Mouse (Mus musculus) thymus, adult 18-20 months (tissue): Measurements from ENCODE around the gene Cbx7.
A peak's percentile ranks its signal among the peaks of the same experiment; 100 is the strongest.

Source experiments
- DNase-seq, 2 experiments: peaks; one replicate each; pipeline ENCODE4 v3.0.0; 2022; ENCODE audit warnings: mixed read lengths in 2 of 2

Cbx7 gene

DNA sequence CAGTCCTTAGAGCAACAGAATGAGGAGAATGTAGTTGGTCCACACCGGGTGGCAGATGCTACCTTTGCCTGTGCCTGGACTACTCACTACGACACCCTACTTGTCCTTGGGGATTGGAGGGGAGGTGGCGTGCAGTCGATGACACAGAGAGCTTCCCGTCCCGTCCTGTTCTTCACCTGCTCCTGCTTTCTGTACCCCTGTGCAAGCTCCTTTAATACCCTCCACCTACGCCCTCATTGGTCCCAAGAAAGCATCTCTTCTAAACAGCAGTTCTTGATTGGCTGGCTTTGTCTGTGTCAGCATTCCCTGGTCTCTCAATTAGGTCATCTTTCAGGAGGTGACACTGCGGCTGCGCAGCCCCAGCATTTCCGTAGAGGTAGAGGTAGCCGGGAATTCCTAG is at the start of gene Cbx7:
Gene Cbx7 (minus strand): TSS at position 180 of the 400 bp plus-strand sequence.
- no peak for DNase-seq

DNA sequence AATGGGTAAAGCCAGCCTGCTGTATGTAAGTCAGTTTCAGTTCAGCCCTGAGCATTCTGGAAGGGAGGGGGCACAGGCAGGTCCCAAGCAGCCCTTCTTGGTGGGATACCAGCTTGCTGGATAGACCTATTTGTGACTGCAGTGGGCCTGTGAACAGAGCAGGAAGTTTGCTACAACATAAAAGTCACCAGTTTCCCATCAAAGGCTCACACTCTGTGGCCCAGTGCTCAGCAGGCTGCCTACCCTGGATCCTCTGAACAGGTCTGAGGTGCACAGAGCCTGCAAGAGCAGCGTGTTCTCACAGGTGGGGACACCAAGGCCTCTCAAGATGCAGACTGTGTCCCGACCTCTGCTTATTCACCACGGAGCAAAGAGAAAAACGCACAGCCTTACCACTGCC is 49.6 kb upstream of the Cbx7 start:
- DNase-seq: peak in 1 of 2 experiments; percentile 26

DNA sequence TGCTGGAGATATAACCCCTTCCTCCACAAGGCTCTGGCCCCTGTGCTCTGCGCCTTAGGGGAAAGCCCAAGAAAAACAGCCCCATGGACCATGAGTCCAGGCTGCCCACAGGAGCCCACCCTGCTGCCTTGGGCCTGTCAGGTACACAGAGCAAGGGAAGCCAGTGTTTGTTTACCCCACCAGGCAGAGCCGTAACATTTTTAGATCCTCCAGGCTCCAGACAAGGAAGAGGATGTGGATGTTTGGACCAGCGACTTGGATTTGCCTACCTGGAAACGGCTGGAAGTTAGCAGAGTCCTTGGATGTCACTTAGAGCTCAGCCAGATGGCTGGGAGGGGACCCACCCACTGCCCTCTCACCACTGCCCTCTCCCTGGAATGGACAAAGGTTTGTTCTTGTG is 48.7 kb upstream of the Cbx7 start:
- no peak for DNase-seq

DNA sequence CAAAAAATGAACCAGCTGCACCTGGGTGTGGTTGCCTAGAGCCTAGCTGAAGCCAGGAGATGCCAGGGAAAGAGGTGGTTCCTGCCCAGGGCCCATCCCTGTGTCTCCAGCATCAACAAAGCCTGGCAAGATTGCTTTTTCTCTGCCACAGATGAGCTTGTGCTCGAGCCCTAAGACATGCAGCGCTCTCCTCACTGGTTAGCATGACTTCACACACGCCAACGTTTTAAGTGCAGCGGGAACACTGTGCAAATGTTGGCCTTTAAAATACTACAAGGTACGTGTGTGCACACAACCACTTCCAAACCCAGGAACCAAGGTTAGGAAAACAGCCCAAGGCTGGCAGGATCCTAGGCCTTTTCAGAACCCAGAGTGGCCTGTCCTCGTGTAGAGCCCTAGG is 48.3 kb upstream of the Cbx7 start:
- DNase-seq: no peak

DNA sequence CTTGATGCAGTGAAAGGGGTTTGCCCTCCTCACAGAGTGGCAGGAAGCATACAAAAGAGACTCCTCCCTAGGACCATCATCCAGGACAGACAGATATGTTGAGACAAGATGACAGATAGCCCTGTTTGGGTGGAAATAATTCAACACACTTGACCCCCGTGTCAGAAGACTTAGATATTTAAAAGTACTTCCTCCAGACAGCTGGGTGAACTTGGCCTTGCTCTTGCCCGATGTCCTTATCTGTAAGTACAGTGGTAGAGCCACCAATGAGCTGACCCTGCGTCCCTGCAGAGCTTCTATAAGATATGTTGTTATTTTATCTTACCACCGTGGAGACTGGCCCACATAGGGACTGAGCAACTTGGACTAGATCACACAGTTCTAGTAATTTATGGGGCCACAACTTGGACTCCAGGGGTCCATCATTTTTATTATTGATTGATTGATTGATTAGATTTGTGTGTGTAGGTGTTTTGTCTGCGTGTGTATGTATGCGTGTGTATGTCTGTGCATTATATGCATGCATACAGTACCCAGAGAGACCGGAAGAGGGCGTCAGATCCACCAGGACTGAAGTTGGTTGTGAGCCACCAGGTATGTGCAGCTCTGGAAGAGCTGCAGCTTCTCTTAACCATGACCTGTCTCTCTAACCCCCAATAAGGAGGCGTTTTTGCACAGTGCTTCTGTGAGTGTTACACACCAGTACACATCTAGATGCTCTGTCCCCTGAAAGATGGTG is 45.8 kb upstream of the Cbx7 start:
- no peak for DNase-seq

DNA sequence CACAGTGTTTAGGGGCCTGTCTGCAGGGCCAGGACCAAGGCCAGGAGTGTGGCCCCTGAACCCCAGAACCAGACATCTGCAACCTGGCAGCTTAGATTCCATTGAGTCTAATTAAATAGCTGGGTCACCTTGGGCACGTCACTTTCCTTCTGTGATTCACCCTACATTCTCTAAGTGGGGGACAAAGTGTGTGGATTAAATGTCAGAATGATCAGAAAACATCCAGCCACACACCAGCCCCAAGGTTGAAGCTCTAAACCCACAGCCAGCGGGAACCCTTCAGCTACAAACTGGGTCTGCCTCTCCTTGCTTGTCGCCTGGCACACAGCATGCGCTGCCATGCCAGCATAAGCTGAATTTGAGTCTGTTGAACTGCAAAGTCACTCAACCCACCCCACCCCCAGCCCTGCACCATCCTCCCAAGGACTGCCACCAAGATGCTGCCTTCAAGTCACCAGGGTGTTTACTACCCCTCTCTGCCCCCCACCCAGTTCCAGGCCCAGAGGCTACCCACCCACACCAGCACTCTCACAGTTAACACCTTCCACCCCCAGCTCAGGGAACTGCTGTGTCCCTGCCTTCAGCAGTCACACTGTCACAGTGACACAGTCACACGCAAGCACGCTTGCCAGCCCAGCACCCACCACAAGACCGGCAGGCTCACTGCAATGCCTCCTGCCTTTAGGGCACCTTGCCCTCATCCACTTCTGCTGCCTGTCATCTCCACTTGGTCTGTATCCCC is 44.5 kb upstream of the Cbx7 start:
- no peak for DNase-seq

DNA sequence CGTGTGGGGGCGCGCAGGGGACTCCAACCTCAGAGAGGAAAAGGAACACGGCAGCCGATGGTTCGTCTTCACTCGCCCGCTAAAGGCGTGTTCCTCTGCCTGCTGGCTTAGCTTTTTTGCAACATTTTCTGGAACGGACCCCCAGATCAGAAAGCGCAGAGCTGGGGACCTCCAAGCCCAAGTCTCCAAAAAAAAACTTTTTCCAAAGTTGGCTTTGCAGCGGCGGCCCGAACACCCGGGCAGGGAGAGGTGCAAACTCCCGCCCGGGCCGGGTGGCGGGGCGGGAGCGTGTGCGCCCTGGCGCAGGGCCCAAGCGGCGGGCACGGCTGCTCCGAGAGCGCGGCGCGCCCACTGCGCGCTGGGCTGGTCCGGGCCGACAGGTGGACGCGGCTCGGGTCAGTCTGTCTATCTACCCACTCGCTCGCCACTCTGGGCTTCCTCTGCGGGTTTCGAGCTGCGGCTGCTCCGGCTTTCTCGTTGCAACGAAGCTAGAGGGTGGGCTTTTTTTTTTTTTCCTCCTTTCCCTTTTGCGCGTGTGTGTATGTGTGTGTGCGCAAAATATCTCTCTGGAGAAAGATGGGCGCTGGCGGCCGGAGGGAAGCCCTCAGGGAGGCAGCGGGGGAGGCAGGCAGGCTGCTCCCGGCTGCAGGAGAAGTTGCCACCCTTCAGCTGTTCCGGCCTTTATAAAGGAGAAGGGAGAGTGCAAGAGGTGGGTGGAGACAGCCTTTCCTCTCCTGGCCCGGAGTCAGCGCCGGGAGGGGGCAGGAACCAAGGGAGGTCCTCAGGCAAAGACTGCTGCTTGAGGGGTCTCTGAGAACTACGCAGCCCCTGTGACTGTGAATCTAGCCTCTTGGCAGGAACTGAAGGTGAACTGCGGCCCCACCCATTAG is 43.6 kb upstream of the Cbx7 start, which contains the start of gene Pdgfb:
Gene Pdgfb (minus strand): TSS at position 657 of the 890 bp plus-strand sequence.
- no peak for DNase-seq

DNA sequence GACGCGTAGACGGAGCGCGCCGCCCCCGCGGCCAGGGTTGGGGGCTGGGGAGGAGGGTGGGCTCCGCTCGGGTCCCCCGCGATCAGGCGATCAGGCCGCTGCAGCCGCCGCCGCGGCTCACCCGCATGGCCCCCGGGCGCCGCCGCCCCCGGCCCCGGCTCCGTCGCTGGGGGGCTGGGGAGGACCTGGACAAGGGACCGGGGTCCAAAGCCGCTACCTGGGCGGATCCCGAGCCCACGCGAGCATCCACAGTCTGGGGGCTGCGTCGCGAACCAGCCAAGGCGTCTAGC is 43.1 kb upstream of the Cbx7 start:
- DNase-seq: no peak

DNA sequence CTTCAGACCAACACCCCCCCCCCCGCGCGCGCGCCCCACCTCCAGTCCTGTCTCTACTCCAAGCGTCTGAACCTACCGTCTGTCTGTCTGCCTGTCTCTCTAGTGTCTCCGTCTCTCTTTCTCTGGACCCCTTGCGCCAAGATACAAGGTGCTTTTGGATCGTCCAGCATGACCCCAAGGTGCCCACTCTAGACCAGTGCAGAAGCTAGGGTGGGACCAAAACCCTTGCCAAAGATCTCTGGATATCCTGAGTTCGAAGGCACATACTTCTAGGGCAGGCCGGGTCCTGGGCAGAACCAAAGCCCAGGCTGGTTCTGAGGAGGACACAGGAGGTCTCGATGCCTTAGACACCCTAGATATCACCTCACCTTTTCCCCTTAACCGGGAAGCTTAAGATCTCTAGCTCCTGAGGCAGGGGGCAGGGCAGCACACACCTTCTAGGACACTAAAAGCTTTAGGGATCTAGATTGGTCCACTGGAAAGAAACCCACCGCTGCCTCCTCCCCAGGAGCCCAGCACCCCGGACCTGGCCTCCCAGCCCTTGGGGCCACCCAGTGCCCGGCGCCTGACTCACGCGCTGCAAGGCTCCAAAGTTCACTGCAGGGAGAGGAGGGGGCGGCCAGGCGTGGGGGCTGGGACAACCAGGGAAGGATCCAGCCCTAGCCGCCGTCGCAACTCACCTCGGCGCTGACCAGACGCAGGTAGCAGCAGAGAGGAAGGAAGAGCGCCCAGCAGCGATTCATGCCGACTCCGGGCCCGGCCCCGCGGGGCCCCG is 42.5 kb upstream of the Cbx7 start:
- DNase-seq: no peak

DNA sequence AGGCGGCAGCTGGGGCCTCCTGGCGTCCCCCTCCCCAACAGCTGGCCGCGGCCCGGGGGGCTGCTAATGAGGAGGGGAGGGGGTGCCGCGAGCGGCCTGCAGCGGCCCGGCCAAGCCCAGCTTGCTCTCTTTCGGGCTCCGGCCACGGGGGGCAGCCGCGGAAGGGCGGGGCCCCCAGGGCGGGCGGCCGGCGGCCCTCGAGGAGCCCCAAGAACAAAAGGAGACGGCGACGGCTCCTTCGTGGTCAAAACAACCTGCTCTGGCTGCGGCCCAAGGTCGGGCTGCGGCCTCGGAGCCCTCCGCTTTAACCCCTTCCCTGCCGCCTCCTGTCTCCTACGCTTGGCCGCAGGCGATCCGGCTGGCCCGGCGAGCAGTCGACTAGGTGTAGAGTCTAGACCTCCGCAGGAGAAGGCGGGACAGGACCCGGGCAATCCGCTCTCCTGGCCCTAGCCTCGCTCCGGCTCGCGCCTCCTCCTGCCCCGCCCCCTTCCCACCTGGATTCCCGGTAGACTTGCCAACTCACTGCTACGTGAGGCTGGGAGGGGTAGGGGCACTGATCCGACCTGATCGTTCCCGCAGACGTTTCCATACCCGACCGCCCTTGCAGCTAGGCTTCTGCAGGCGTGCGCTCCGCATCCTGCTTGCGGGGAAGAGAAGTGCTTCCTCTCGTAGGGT is 41.7 kb upstream of the Cbx7 start:
- peak in 1 of 2 experiments; percentile 23 for DNase-seq

DNA sequence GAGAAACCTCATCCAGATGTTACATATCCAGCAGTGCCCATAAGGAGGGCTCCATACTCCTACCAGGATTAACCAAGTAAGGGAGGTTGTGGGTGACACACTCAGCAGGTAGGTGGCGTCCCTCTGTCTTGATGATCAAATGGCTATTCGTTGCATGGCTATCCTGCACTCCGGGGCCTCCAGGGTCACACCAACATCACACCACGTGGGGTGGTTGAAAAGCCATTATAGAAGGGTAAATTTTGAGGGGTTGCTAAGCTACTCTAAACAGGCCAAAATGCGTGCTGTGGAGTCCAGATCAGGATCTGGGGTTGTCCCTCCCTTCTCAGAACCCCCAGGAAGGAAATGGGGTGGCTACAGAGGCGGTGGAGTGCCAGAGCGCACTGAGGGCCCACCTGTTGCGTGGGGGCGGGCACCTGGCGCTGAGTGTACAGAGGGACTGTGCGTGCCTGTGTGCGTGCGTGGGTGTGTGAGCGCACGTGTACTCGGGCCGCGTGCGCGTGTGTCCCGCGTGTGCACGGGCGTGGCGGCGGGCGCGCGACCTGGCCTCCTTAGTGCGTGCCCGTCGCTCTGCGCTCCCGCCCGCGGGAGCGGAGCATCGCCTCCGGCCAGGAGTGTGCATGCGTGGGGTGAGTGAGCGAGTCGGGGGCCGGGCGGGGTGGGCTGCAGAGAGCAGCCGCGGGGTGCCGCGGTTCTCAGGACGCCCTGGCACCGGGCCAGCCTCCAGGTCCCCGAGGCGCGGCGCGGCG is 41.0 kb upstream of the Cbx7 start:
- peak in 1 of 2 experiments; percentile 37 for DNase-seq

DNA sequence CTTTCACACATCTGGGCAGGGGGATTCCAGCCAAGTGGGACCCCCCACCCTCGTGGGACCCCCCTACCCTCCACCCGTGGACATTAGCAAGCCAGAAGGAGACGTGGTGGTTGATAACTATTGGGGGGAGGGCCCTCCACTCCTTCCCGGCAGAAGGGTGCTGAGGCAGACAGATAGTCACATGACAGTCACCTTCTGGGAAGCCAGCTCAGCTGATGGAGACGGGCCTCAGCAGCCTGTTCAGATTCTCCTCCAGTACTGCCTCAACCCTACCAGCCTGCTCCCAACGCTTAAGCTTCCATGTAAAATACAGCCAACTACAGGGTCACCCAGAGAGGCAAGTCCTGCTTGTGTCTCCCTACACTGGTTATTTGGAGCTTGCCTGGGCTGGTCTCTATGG is 40.3 kb upstream of the Cbx7 start:
- DNase-seq: no peak

DNA sequence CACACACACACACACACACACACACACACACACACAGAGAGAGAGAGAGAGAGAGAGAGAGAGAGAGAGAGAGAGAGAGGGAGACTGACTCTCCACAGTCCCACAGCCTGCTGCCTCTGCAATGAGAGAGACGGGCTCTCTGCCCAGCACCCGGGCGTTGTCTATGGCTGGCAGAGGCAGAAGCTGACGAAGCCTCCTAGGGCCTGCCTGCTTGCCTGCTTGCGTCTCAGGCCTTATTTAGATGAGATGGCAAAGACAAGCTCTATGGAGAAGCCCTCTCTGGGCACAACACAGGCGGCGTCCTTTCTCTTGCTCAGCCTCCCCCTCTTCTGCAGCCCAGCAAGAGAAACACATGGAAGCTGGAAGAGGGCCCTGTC is 39.3 kb upstream of the Cbx7 start:
- DNase-seq: no peak

DNA sequence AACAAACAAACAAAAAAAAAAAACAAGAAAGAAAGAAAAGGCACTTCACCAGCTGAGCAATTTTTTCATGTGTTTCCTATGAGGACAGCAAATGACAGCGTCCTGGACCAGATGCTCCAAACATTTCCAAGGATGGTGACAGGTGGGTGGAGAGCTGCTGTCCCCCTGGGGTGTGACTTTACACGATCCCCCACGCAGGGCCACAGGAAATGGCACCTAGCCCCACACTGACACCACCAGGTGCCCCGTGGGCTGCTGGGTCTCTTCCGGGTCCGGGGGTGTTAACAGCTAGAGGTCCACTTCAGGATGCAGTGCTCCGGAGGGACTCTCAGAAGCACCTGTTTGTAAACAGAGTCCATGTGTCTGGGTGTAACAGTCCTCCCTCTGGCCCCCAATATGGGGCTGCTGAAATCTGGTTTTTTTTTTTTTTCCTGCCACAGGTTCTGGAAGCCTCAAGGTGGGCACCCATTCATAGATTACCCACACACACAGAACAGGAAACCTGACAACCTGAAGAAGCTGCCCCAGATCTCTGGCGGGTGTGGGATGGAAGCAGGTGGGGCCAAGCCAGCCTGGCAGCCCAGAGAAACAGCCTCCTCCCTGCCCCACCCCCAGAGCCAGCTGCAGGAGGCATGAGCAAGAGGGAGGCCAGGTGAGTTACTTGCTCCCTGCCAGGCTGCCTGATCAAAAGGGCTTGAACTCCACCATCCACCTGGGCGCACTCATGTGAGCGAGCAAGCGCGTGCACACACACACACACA is 38.7 kb upstream of the Cbx7 start:
- peak; percentile 69 to 82 for DNase-seq

DNA sequence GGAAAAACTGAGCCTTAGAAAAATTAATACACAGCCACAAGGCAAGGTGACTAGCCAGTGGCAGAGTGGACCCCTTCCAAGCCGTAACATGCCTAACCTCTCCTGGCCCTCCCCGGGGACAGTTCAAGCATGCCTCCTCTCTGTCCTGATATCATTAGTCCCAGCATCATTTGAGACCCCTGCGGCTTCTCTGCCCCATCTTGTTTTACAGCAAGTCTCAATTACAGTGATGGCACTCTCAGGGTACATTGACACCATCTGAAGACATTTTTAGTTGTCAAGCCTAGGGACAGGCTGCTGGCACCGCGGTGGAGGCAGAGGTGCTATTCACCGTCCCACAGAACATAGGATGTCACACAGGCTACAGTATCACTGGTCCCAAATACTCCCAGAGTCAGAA is 37.5 kb upstream of the Cbx7 start:
- DNase-seq: no peak

DNA sequence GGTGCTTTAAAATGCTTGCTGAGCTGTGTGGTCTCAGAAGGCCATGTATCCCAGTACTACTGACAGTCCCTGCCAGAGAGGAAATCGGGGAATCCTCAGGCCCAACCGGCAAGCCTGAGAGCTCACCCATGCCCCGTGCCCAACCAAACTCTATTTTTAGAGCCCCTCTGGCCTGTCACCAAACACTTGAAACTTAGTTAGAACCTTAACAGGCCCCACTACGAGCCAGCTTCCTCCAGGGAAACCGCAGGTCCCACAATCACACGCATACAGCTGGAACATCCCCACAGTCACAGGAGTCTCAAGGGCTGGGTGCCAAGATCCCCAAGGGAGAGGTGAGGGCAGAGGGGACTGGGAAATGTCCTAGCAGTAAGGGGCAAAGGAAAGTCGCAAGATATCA is 35.2 kb upstream of the Cbx7 start:
- DNase-seq: no peak

DNA sequence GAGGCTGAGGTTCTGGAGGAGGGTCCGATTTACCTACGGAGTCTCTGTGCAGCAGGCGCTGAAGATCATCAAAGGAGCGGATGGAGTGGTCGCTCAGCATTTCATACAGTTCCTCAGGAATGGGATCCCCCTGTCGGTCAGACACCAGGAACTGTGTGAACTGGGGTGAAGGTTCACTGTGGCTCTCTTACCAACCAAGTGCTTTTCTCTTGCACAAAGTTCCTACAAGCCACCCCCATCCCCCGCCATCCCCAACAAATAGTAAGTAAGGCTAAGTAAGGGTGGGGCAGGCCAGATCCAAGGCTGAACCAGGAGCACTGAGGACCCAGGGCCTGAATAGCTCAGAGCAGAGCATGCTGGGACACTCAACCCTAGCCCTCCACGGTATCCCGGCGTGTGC is 34.5 kb upstream of the Cbx7 start:
- DNase-seq: no peak

DNA sequence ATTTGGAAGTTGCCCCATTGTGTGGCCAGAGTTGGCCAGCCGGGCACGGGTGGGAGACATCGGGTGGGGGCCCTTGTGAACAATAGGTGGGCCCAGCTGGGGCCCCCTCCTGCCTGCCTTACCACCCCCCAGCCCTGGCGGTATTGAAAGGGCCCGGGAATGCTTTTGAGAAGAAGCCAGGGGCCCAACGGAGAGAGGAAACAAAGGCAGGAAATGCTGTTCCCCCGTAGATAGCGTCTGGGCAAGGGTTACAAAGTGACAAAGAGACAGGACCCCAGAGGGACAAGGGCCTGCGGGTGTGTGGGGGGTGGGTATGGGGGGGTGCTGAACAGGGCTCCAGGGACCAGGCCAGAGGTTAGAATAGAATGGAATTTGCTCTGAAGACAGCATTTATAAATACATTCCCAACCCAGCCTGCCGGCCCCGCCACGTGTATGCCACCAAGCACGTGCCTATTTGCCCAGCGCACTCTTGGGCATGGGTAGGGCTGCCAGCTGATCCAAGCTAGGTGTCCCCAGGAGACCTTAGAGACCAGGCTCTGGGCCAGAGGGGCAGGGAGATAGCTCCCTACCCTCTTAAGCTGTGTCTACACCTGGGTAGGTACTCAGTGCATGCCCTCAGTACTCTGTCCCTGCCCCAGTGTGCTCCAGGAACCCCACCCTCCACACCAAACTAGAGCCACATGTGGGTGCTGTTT is 33.9 kb upstream of the Cbx7 start:
- DNase-seq: no peak

DNA sequence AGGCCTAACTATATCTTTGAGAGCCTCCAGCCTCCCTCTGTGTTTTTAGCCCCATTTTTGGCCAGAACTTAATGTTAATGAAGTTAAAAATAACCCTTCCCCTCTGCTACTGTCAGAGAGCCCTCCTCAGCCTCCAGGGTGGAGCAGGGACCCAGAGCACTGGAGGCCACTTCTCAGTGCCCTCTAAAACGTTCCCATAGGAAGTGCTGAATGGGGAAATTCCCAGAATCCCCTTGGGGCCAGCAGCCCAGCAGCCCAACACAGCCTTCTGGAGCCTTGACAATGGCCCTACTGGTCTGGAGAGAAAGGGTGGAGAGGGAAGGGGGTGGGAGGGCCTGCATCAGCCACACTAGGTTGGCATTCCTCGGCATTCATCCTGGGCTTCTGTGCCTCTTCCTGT is 32.7 kb upstream of the Cbx7 start:
- DNase-seq: no peak

DNA sequence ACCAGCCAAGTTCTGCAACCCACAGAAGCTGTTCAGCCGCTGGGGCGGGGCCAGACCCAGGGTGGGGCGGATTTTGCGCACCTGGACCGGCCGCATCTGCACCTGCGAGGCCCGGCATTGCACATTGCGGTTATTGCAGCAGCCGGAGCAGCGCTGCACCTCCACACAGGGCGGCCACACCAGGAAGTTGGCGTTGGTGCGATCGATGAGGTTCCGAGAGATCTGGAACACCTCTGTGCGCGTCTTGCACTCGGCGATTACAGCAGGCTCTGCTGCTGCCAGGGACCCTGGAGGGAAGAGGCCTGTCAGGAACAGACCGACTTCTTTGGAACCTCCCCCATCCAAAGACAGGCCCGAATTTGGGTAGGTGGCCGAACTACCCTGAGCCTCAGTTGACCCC is 30.7 kb upstream of the Cbx7 start:
- DNase-seq: no peak
